Mouse (Mus musculus): ENCODE results near the gene Cep44. TPM values are rescaled to one million over a fixed set of nuclear protein-coding genes. Genes with fewer than 3 reads are reported as not detected.

Gene Cep44
- total RNA-seq, 2 experiments from 2014 or later, result 18.0 to 18.9 TPM

- no peak for DNase-seq
These were observed 64.8 kb downstream of the Cep44 start for GRCm38 (mm10) chr8:56486006-56486405.

Small RNAs within 50 kb of the gene (microRNA-seq; reads per million reads assigned to microRNA genes)
- not detected for gene Gm25992

Other genes starting within 250 kb of the Cep44 start
- gene Fbxo8, start within 50 bp of the Cep44 start, total RNA-seq (2021), result 10 to 100 TPM; 48.3 to 60.2 TPM